In the genomic region with DNA sequence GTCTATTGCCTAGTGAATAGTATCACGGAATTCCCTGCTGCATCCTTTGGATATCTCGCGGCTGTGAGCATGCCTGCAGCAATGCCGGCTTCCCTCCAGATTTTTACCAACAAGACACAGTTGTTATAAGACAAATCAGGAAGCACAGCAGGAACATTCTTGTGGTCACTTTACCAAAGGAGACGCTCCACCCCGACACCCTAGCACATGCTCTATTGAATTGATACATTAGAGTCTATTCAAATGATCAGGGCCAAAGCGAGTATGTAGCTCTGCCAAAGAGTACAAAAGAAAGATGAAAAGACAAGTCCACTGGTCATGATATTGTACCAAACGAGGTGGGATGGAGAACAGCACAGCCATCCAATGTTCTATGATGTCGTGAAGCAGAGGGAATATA, we compare ENCODE assay signal across 32 mouse cellular contexts.
"Had no signal": no experiment of that assay in that cellular context is flagged by ENCODE, and none has a peak within 500 bp of the region (broad histone marks: within the 10 kb centered on the region; RNA-seq: fewer than 3 reads in every experiment).

No protein-coding gene starts in this region.

- DNase-seq: left cerebral cortex, postnatal 4 days; liver; liver, embryonic 13.5 days; liver, postnatal 0 days; lung, adult 18-20 months; lung, adult 2 months; lung, embryonic 14.5 days; lung, postnatal 10 days; lung, postnatal 14 days; lung, postnatal 36 days; lung, postnatal 4 days; midbrain, embryonic 14.5 days had no signal

- H3K4me1 ChIP-seq: limb, embryonic 10.5 days; limb, embryonic 12.5 days; limb, embryonic 13.5 days; limb, embryonic 15.5 days; liver, embryonic 12.5 days; liver, embryonic 13.5 days; liver, embryonic 15.5 days; lung, embryonic 15.5 days; megakaryocyte, embryonic 14.5 days; midbrain, embryonic 10.5 days; midbrain, embryonic 12.5 days; midbrain, embryonic 15.5 days; neural tube, embryonic 12.5 days had no signal

- H3K27me3 ChIP-seq: limb, embryonic 12.5 days; limb, embryonic 13.5 days; limb, embryonic 15.5 days; liver, embryonic 12.5 days; liver, embryonic 13.5 days; liver, embryonic 15.5 days; lung, embryonic 15.5 days; megakaryocyte, embryonic 14.5 days; midbrain, embryonic 12.5 days; midbrain, embryonic 13.5 days; midbrain, embryonic 15.5 days; neural tube, embryonic 12.5 days had no signal

- H3K4me2 ChIP-seq: limb, embryonic 12.5 days; limb, embryonic 13.5 days; limb, embryonic 15.5 days; liver, embryonic 11.5 days; liver, embryonic 12.5 days; liver, embryonic 13.5 days; liver, embryonic 15.5 days; lung, embryonic 14.5 days; lung, embryonic 15.5 days; midbrain, embryonic 12.5 days; midbrain, embryonic 13.5 days; midbrain, embryonic 15.5 days; neural tube, embryonic 12.5 days had no signal

- H3K9ac ChIP-seq: limb, embryonic 12.5 days; limb, embryonic 13.5 days; limb, embryonic 15.5 days; liver, embryonic 12.5 days; liver, embryonic 13.5 days; liver, embryonic 14.5 days; liver, embryonic 15.5 days; liver, postnatal 0 days; lung, embryonic 14.5 days; lung, embryonic 15.5 days; midbrain, embryonic 12.5 days; midbrain, embryonic 13.5 days; midbrain, embryonic 15.5 days; neural tube, embryonic 12.5 days had no signal

- H3K27ac ChIP-seq: left cerebral cortex, adult 2 months; limb, embryonic 10.5 days; limb, embryonic 12.5 days; limb, embryonic 13.5 days; limb, embryonic 15.5 days; liver, embryonic 12.5 days; liver, embryonic 13.5 days; liver, embryonic 14.5 days; liver, embryonic 15.5 days; lung, embryonic 15.5 days; macrophage; midbrain, embryonic 10.5 days; midbrain, embryonic 12.5 days; midbrain, embryonic 13.5 days; midbrain, embryonic 15.5 days; neural tube, embryonic 12.5 days had no signal

- ATAC-seq: liver, embryonic 12.5 days; liver, postnatal 0 days; lung, postnatal 0 days; midbrain, embryonic 13.5 days; midbrain, embryonic 15.5 days; midbrain, embryonic 16.5 days had no signal

- H3K9me3 ChIP-seq: limb, embryonic 10.5 days; limb, embryonic 12.5 days; limb, embryonic 13.5 days; limb, embryonic 15.5 days; liver, embryonic 12.5 days; liver, embryonic 13.5 days; liver, embryonic 15.5 days; lung, embryonic 15.5 days; megakaryocyte, embryonic 14.5 days; midbrain, embryonic 10.5 days; midbrain, embryonic 12.5 days; midbrain, embryonic 13.5 days; midbrain, embryonic 15.5 days; neural tube, embryonic 12.5 days had no signal

- H3K4me3 ChIP-seq: left cerebral cortex, adult 2 months; limb, embryonic 10.5 days; limb, embryonic 12.5 days; limb, embryonic 13.5 days; limb, embryonic 15.5 days; liver, embryonic 12.5 days; liver, embryonic 13.5 days; liver, embryonic 15.5 days; lung, embryonic 15.5 days; megakaryocyte, embryonic 14.5 days; midbrain, embryonic 10.5 days; midbrain, embryonic 12.5 days; midbrain, embryonic 13.5 days; midbrain, embryonic 15.5 days; myocyte; neural tube, embryonic 12.5 days had no signal

- H3K36me3 ChIP-seq: limb, embryonic 10.5 days; limb, embryonic 12.5 days; limb, embryonic 13.5 days; limb, embryonic 15.5 days; liver, embryonic 12.5 days; liver, embryonic 13.5 days; liver, embryonic 15.5 days; lung, embryonic 15.5 days; midbrain, embryonic 10.5 days; midbrain, embryonic 12.5 days; midbrain, embryonic 13.5 days; midbrain, embryonic 15.5 days; neural tube, embryonic 12.5 days had no signal
